Mouse (Mus musculus) Patski (cell line): ENCODE data around the gene Tysnd1. TPM values are rescaled to one million over a fixed set of nuclear protein-coding genes. Genes with fewer than 3 reads are reported as not detected.
A peak's percentile ranks its signal among the peaks of the same experiment; 100 is the strongest.

ENCODE experiments used
- ATAC-seq: fragments of 100-300 bp; one replicate; pipeline ENCODE4 v1.8.0; 2021
- CTCF ChIA-PET: fragments of 350-600 bp; sonication (Branson Sonifier 250); formaldehyde crosslinking; loops from one replicate; lab custom pipeline; 2022; ENCODE audit warnings: inconsistent platforms; lab: Charles Lee
- POLR2A ChIA-PET: fragments of 350-600 bp; sonication (Branson Sonifier 250); formaldehyde crosslinking; loops from one replicate; lab custom pipeline; 2022; ENCODE audit warnings: antibody characterized with exemption, inconsistent platforms; lab: Charles Lee
- DNase-seq: peaks from one replicate; pipeline ENCODE4 v3.0.0-alpha.2; 2011; ENCODE audit warnings: low read depth, low spot score
- H3K27me3 ChIP-seq: fragments of 371-371 bp; one replicate; pipeline ENCODE4 v1.5.1; 2021
- CTCF ChIP-seq: fragments of 100-300 bp; IDR thresholded peaks from one replicate; pipeline ENCODE4 v1.5.1; 2021
- in situ Hi-C: fragments of 300-500 bp; cut with MboI; formaldehyde crosslinking; loops from 3 replicates; pipeline ENCODE4 v1.11.1; 2018; ENCODE audit warnings: low pct_unique_long_range_greater_than_20kb, mixed read lengths
- polyA plus RNA-seq: library from polyadenylated mRNA; unstranded; gene quantifications from one replicate; pipeline ENCODE4 v1.2.3, GENCODE M21; 2021

Gene Tysnd1
- polyA plus RNA-seq, 1 experiment from 2014 or later = 30.6 TPM

DNA sequence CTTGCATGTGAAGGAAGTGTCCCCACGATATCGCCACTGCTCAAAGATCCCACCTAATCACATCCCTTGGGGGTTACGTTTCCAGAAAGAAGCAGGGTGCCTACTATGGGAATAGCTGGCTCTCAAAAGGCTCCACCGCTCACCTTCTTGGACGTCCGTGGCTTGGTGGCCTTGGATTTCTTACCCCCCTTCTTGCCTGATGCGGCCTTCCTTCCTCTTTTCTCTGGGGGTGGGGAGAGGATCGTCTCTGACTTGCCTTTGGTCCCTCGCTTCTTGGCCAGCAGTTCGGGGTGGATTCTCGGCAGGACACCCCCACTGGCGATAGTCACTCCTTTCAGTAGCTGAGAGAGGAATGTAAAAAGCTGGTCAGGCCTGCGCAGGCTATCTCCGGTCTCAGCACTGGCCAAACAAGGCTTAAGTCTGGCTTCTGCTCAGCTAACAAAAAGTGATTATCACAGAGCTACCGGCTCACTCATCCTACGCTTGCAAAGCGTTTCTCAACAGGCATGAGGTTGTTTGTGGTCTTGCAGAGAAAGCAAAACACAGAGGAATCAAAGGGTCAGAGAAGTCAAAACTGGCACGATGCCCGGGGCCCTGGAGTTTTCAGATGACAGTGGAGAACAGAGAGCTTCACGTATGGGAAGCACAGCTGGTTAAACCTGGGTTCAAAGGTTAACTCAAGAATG is 56.4 kb downstream of the Tysnd1 start:
- ATAC-seq (peak; percentile 88), DNase-seq (peak; percentile 84)
- no peak for TF ChIP-seq CTCF
- CTCF ChIA-PET = interaction anchor here (1.2 to 2.2 kb wide), 6 partner anchors 10 to 72 kb away, joined by 3 to 6 read pairs (median 4); no protein-coding TSS in a partner anchor
- in situ Hi-C loops = no loop called here
- POLR2A ChIA-PET = interaction anchor here (1.1 kb wide), 2 partner anchors 10 to 11 kb away, joined by 3 to 4 read pairs; no protein-coding TSS in a partner anchor
- H3K27me3 ChIP-seq = no peaks in the 10 kb centered on the region

Other genes starting within 250 kb of the Tysnd1 start
- gene Eif4ebp2, start 242.9 kb upstream of the Tysnd1 start, polyA plus RNA-seq = 47.4 TPM
- gene Lrrc20, start 219.7 kb upstream of the Tysnd1 start, polyA plus RNA-seq = 14.0 TPM
- 0.26 TPM for gene Npffr1, start 100.0 kb upstream of the Tysnd1 start, polyA plus RNA-seq
- gene Ppa1, start 47.0 kb upstream of the Tysnd1 start, polyA plus RNA-seq = 112 TPM
- gene Sar1a, start 15.2 kb upstream of the Tysnd1 start, polyA plus RNA-seq = 146 TPM
- 43.0 TPM for gene Aifm2, start 19.7 kb downstream of the Tysnd1 start, polyA plus RNA-seq
- 33.1 TPM for gene H2afy2, start 88.6 kb downstream of the Tysnd1 start, polyA plus RNA-seq